Mouse (Mus musculus): ENCODE measurements around the gene Pgm5.

DNA sequence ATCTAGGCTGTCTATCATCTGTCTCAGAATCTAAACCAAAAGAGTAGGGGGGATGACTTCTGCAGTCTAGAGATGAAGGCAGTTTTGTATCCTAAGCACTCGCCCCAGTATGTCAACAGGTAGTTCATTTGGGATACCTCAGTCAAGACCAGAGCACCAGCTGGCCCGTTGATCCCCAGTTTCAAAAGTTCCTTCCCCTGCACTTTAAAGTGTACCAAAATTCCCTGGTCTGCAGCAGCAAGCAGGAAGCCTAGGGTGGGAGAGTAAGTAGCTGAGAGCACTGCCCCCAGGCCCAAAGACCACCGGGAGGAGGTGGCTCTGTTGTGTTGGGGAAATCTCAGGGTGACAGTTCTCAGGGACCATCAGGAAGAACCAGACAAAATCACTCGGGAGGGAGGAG, 34.9 kb upstream of the Pgm5 start:
- no peak for TF ChIP-seq CTCF (IDR thresholded peaks at IDR 0.05; ENCODE audit: extremely low read depth, insufficient read length, insufficient replicate concordance, low read depth, low read length)
- TF ChIP-seq POLR2A (IDR thresholded peaks at IDR 0.05; ENCODE audit: low read depth, low read length) = no peak
